Mouse (Mus musculus): ENCODE measurements at regions not wholly inside any gene's neighbourhood (a gene's known extent, or its start where the extent isn't known, plus 50 kb on each side); places are given as distances from the start of the nearest gene placed in this dataset.
A peak's percentile ranks its signal among the peaks of the same experiment; 100 is the strongest.

DNA sequence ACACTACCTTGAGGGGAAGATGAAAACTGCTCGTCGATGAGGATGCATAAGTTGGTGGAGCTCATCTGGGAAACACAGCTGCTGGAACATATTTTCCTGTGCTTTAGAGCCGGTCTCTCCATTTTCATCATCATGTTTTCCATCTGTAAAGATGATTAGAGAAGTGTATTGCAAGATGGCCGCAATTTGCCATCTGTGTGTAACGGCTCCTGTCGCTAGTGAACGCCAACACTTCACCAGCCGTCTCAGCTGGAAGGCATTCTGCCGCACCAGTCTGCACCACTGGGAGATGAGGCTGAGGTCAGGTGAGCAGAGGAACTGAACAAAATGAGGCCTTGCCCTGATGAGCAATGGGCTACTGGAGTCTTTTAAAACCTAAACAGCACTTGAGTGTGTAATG is 57.4 kb downstream of the Gm21962 start:
- no peak for DNase-seq (ENCODE audit: low read depth)

DNA sequence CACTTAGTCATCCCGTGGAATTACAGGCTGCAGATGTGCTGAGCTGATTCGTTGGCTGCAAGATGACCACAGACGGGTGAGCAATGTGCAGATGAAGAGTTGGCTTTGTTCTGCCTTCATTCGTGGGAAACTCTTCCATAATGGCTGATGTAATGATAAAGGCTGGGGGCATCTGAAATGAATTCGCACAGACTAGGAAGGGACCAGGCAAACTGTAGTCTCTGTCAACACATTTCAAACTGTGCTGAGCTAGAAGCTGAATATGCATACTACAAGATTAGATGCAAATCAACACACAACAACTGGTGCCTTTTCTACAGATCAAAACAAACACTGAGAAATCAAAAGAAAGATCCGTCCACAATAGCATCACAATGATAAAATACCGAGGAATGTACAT is 58.1 kb downstream of the Gm21962 start:
- DNase-seq (ENCODE audit: low read depth): no peak

DNA sequence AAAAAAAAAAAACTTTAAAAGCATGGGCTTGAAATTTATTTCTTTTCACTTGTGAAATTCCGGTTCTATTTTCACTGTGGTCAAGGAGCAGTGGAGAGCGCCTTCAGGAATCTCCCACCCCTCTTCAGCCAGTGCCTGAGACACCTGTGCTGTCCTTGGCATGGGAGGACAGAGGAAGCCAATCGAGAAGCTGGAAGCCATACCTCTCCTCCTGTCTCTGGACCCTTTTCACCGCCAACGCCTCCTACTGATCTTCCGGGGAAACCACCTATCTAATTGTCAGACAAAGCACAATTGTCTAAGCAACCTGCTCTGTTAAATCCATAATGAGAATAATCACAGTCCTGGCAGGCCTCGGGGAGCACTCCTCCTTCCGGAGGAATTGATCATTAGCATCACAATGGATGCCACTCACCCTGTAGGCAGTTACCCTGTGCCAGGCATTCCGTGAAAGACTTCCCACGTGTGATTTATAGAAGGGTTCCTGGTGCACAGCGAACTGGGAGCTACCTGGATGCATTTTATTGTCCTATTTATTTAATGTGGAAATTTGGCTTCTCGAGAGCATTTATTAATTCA is 66.0 kb downstream of the Gm21962 start:
- no peak for DNase-seq (ENCODE audit: low read depth)

DNA sequence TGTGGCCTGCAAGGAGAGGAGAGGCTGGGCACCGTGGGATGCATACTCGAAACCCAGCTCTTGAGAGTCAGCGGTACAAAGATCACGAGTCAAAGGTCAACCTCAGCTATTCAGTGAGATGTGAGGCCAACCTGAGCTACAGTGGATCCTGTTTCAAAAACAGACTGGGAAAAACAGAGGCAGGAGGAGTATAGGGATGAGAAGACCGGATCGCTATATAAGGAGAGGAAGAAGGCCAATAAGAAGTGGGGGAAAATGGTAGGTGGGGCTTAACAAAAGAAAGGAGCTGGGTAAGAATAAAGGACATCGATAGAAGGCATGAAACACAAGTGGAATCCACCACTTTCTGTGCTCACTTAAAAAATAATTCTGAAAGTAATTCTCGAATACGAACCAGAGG is 70.2 kb downstream of the Gm21962 start:
- no peak for DNase-seq (ENCODE audit: low read depth)

DNA sequence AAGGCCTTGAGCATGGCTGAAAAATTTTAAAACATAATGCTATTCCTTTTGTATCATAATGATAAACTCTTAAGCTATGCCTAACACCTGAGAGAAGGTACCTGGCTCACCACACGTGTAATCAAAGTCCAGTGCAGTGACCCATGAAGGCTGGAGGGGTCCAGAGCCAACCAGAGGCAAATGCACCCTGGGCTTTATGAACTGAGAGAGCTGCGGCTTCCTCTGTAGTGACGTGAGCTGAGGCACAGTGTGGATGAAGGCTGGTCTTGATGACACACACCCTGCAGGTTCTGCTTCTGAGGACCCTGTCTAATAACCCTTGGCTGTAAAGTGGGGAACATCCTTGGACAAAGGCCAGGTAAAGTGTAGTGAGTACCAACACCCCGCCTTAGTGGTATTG is 70.8 kb downstream of the Gm21962 start:
- no peak for DNase-seq (ENCODE audit: low read depth)

DNA sequence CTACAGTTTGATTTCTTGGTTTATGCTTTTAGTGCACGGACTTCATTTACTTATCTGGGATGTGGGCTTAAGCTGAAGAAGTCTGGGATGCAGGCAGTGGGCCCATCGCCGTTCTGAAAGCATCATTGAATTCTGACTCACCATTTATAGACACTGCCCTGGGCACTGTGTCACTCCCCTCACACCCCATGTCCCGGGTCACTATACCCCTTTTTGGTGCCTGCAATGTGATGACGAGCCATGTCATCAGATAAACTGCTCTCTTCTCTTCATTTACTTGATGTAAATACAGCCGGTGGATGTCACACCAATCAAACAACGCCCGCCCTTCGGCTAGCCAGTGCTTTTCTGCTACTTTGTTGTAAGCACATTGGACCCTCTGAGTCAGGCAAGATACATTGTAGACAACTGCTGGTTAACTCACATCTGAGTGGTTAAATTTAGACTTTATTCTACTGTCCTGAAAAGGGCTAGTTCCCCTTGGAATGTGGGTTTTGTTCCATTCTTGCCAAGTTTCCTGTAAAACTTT is 80.5 kb downstream of the Gm21962 start:
- DNase-seq (ENCODE audit: low read depth): no peak

DNA sequence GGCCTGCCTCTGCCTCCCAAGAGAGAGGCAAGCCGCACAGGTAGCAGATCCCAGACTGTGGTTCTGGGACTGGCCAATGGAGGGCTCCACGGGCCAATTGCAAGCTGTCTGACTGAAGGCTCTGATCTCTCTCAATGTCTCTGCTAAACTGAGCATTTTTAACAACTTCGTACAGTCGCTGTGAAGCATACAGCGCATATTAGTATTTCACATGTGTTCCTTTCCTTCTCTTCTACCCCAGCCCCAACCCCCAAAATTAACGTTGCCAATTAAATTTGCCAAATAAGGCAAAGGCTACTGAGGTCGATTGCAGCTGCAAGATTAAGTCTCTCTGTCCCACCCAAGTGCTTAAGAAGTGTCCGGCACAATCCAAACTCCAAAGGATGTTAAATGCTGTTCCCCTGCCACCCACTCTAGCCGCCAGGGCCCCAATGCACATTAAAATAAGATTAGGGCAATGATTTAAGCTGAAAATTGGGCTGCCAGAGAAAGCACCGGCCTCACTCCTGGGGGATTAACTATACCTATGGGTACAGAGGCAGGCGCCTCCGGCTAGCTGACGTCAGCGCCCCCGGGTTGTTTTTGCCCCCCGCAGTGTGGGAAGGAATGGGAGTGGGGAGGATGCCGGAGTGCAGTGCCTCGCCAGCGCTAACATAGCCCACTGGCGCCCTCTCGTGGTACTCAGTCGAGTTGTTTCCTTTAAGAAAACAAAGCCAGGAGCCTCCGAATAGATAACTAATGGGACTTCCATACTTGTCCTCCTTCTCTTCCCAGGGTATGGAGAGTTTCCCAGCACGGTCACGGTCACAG is 81.3 kb downstream of the Gm21962 start:
- DNase-seq (ENCODE audit: low read depth): peak; percentile 42

DNA sequence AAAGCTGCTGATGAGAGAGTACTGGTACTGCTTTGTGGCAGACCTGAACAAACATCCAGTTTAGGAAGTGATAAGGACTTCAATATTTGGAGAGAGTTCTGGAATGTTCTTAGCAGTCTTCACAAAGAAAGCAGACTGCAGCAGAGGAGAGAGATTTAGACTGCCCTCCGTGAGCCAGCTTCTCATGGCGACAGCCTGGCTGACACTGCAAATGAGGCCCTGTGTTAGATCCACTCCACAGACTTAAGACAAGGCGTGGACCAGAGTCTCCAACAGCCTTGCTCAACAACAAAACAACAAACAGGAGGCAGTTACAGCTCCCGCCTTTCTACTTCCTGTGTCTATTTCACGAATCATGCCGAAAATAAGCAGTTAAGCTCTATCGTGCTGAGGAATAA is 81.9 kb downstream of the Gm21962 start:
- DNase-seq (ENCODE audit: low read depth): no peak

DNA sequence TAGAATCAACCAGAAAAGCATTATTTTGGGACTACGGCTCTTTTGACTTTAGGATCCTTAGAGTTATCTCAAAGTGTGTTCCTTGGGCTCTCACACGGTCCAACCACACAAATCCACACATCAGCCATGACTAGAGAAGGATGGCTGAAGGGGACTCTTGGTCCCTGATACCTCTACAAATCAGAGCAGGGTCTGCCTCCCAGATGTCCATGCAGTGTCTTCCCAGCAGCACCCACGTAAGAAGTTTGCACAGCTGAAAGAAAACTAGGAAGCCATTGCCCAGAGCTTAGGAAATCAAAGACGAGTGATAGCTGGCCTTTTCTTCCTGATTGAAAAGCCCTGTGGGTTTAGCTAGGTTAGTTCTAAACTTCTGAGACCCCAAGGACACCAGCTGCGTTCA is 84.1 kb downstream of the Gm21962 start:
- DNase-seq (ENCODE audit: low read depth): no peak

DNA sequence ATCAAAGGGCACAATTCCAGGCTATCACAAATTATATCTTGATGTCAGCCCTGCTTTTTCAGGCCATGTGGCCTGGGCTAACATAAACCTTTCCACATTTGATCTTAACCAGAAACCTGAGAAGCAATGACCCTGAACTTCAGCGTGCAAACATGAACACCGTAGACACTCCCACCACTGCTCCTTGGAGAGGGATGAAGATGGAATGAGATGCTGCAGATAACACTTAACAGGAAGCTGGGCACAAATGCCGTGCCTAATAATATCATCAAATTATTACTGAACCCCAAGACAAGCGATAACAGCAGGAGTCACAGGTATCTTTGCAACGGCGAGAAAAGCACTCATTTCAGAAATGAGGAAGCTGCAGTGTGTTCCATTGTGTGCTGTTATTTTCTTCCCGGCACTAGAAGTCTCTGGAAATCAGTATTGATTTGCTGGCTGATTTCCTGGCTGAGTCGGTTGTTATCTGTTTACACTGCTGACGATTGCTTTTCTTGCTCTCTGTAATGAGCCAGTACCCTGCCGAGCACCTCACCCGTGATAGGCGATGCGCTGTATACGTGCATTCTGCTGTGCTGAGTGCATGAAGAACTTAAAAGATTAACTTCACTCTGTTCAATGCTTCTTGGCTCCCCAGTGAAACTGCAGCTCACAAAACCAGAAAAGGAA is 91.0 kb downstream of the Gm21962 start:
- DNase-seq (ENCODE audit: low read depth): no peak

DNA sequence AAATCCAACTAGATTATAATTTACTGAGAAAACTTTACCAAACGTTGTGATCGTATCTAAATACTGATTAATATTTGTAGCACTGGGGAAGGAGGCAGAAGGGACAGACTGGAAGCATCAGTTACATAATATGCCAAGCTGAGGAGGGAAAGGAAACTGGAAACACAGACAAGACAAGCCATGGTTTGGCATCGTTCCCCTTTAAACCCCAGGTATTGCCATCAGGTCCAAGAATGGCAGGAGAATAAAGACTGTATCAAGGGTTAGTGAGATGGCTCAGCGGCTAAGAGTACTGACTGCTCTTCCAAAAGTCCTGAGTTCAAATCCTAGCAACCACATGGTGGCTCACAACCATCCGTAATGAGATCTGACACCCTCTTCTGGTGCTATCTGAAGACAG is 92.1 kb downstream of the Gm21962 start:
- no peak for DNase-seq (ENCODE audit: low read depth)

DNA sequence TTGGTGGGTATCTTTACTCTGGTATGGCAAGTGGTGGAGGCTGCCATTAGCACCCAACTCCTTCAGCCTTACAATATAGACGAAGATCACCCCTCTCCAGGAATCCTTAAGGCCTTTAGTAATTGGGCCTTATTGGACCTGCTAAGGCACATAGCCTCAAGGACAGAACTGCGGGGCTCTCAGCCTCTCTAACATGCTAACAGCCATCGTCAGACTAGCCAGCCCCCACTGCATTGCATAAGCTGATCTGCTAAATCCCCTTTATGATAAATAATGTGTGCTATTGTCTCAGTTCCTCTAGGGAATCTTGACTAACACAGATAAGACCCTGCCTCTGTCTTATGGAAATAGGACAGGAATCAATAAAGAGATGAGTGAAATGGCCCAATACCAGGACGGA is 95.7 kb upstream of the H2afz start:
- no peak for DNase-seq (ENCODE audit: low read depth)

DNA sequence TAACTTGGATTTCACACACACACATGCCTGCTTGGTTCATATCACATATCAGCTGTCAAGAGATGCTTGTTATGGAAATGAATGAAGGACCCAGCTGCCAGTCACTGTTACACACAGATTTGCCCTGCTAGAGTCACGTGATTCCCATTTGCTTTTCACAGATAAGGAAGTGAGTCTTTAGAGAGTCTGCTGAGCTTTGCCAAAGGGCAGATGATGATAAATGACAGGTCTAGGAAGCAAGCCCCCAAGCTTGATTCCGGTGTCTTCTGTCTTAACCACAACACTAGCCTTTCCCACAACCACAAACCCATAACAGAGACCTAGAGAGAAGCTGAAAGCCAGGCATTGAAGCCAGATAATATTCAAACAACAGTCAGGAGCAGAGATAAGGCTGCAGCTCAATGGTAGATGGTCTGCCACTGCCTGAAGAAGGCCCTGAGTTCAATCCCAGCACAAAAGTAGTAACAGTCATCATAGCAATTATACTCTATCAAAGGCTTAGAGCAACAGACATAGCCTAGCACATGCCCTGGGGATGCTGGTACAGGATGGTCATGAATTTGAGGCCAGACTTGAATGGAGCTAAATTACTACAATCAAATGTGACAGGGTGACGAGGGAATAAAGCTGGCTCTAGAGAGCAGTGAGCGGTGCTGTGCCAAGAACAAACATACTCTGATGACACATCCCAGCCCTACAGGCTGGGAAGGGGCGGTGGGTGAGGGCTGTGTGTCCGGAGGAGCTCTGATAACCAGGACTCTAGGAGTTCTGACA is 89.0 kb upstream of the H2afz start:
- peak; percentile 37 for DNase-seq (ENCODE audit: low read depth)

DNA sequence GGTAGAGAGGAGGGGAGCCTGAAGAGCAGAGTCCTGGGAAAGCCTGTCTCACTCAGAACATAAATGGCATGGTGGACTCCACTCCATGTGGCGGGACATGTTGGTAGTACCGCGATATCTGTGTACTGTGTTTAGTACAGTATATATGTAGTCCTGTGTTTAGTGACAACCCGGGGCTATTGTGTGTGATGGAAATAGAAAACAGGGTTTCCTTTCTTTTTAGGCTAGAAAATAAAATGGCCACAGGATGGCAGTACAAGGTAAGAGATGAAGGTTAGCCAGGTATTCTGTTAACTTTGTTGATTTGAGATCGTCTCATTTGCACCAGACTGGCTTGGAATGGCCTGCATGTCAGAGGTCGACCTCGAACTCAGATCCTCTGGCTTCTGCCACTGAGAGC is 86.2 kb upstream of the H2afz start:
- peak; percentile 39 for DNase-seq (ENCODE audit: low read depth)

DNA sequence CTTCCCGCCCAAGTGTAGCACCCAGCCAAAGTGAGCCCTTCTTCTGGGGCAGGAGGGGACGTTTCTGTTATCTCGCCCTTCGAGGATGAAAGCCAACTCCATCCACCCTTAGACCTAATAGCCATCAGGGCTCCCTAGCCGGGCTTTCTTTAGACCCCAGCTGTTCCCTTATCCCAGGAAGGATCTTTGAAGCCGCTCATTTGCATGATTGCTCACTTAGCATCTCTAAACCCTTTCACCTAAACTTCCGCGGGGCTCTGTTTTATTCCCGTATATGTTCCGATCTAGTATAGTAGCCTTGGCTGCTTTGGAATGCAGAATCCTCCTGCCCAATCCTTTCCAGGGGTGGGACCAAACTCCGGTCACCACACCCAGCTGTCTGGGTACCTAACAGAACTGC is 84.3 kb upstream of the H2afz start:
- no peak for DNase-seq (ENCODE audit: low read depth)

DNA sequence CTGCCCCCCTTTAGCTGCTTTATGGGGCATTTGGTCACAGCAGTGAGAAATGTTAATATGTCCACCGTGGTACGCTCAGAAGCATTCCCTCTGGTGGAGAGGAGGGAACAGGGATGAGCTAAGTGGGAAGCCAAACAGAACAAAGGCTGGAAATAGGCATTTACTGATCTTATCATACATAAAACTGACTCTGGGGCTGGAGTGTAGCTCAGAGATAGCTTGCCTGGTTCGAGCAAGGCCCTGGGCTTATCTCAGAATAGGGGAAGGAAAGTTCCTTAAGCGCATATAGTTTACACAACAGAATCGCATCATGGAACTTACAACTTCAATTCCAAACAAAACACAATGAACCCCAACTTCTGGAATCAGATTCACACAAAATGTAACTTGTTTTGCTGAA is 81.5 kb upstream of the H2afz start:
- no peak for DNase-seq (ENCODE audit: low read depth)

DNA sequence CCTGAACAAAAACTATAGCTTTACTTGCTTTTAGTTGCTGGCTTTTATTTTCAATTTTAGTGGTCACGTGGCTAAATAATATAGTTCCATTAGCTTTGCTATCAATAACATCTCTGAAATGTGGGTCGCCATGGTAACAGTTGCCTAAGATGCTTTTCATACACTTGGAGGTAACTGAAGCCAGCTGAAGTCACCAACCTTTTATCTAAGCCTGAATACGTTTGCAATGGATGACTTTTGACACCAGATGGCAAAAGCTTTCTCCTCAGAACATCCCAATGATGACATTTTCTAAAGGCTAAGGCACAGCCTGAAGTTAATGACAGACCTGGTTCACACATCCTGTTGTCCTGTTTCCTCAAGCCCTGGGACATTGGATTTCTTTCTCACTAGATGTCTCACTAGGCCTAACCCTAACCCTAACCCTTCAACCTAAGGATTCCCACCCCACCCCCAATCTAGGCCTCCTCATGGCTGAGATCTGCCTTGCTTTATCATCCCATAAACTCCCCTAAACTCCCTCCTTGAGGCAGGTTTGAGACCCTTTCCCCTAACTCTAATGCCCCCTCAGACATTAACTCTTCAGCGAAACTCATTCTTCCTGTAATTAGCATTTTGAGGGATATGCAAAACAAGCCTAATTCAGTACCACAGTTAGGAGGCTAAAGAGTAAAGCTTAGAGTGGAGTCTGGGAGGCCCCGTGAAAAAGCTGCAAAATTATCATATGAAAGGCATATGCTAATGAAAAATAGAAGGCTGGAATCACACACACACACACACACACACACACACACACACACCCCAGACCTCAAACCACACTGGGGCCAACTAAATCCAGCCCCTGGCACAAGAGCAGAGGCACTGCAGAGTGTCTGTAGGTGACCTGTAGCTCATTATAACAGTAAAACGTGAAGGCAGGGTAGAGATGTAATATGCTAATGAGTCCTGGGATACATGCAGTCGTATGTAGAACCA is 80.1 kb upstream of the H2afz start:
- no peak for DNase-seq (ENCODE audit: low read depth)

DNA sequence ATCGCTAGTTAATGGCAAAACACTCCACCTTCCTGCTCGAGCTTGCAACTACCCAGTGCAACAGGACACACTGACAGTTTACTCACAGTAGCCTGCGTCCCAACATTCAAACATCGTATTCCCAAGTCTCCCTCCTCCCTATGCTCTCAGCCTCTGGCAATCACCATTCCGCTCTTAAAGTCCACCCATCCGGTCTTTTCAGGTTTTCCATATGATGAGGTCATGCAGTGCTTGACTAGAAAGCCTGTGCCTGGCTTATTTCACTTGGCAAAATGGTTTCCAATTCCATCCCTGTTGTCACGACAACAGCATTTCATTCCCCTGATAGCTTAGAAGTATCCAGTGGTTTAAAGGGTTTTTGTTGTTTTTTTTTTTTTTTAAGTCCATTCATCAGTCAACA is 79.1 kb upstream of the H2afz start:
- no peak for DNase-seq (ENCODE audit: low read depth)

DNA sequence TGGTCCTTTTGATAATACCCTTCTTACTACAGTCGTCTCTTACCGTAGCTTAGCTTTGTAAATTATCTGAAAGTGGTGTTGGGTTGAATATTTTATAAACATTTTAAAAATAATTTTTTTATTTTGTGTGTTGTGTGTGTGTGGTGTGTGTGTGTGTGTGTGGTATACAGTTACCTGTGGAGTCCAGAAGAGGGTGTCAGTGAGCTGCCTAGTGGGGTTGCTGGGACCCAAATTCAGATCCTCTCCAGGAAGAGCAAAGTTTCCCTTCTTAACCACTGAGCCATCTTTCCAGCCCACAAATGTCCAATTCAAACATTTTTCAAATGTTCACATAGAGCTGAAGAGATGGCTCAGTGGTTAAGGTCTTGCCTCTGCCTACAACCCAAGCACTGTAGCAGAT is 78.4 kb upstream of the H2afz start:
- no peak for DNase-seq (ENCODE audit: low read depth)

DNA sequence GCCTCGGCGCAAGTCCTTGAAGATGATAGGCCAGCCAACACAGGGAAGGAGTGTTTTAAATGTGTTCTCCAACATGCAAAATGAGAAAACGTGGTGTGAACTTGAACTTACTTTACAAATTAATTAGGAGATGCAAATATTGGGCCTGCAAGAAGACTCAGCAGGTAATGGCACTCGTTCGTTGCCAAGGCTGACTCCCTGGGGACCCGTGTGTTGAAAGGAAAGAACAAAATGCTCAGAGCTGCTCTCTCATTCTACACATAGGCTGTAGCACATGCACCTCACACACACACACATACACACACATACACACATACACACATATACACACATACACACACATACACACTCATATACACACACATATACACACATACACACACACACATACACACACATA is 74.6 kb upstream of the H2afz start:
- no peak for DNase-seq (ENCODE audit: low read depth)

DNA sequence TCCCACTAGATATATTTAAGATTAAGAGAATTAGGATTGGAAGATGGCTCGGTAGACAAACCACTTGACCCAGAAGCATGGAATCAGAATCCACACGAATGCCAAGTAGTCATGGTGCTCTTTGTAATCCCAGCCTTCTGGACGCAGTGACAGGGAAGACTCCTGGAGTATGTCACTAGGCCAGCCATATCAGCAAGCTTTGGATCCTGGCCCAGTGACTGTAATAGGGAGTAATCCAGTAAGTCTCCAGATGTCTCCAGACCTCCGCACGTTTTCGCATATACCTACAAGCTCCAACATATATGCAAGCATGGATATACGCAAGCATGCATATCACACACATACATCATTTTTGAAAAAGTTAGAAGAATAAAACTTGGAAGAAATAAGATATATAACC is 73.9 kb upstream of the H2afz start:
- DNase-seq (ENCODE audit: low read depth): no peak

All from c-Kit-positive CD71-negative TER-119-negative erythroid progenitor cells, embryonic 14.5 days (primary cell).